Mouse (Mus musculus): ENCODE results near the gene Pcsk6. TPM values are rescaled to one million over a fixed set of nuclear protein-coding genes. Genes with fewer than 3 reads are reported as not detected.
A peak's percentile ranks its signal among the peaks of the same experiment; 100 is the strongest.
"Not testable (repeated sequence)": the region's sequence is repeated elsewhere in the genome, so short reads cannot be mapped to it uniquely, and the experiment has no call there.

The Pcsk6 gene
- polyA plus RNA-seq, 1 experiment from 2014 or later = 7.0 TPM

DNA sequence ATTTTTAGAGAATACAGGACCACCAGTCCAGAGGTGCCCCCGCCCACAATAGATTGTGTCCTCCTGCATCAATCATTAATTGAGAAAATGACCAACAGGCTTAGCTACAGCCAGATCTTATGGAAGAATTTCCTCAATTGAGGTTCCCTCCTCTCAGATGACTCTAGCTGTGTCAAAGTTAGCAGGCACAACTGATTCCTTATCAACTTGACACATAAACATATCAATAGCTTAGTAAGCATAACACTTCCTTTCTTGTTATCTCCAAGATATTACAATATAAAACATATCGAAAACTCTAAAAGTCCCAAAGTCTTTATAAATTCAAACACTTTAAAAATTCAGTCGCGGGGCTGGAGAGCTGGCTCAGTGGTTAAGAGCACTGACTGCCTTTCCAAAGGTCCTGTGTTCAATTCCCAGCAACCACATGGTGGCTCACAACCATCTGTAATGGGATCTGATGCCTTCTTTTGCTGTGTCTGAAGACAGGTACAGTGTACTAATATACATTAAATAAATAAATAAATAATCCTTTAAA is 192.5 kb downstream of the Pcsk6 start:
- H3K36me3 ChIP-seq (ENCODE audit: control insufficient read depth, insufficient read depth, low read length) = no peaks in the 10 kb centered on the region
- no peak overlapping the region for H3K27ac ChIP-seq (replicated peaks)
- ATAC-seq (ENCODE audit: low FRiP score, low TSS enrichment) = no peak
- no peaks in the 10 kb centered on the region for H3K4me1 ChIP-seq (replicated peaks; ENCODE audit: control insufficient read depth, insufficient read depth)
- no peaks in the 10 kb centered on the region for H3K27me3 ChIP-seq (ENCODE audit: control insufficient read depth, insufficient read depth, low read length)
- WGBS = 86% methylated on average over 4 of the region's 4 CpGs
- no peak overlapping the region for H3K4me2 ChIP-seq (replicated peaks; ENCODE audit: low read depth)
- no peak overlapping the region for H3K4me3 ChIP-seq (ENCODE audit: low read depth, low read length)
- DNase-seq (ENCODE audit: low spot score) = no peak
- H3K9me3 ChIP-seq (ENCODE audit: control insufficient read depth, low read length) = no peaks in the 10 kb centered on the region
- TF ChIP-seq CTCF (IDR thresholded peaks at IDR 0.05; ENCODE audit: low read depth) = no peak
- no peak overlapping the region for H3K9ac ChIP-seq (ENCODE audit: low read length)

- H3K4me1 ChIP-seq (replicated peaks; ENCODE audit: control insufficient read depth, insufficient read depth); H3K27ac ChIP-seq (replicated peaks); DNase-seq (ENCODE audit: low spot score); ATAC-seq (ENCODE audit: low FRiP score, low TSS enrichment); H3K9ac ChIP-seq (ENCODE audit: low read length); H3K36me3 ChIP-seq (ENCODE audit: control insufficient read depth, insufficient read depth, low read length); H3K27me3 ChIP-seq (ENCODE audit: control insufficient read depth, insufficient read depth, low read length); H3K4me2 ChIP-seq (replicated peaks; ENCODE audit: low read depth); H3K4me3 ChIP-seq (ENCODE audit: low read depth, low read length); H3K9me3 ChIP-seq (ENCODE audit: control insufficient read depth, low read length): not testable (repeated sequence)
- 5% methylated on average over 2 of the region's 2 CpGs for WGBS
- peak; percentile 80 for TF ChIP-seq CTCF (IDR thresholded peaks at IDR 0.05; ENCODE audit: low read depth)
Observed at GRCm38 (mm10) chr7:66055356-66055755, 193.8 kb downstream of the Pcsk6 start.

DNA sequence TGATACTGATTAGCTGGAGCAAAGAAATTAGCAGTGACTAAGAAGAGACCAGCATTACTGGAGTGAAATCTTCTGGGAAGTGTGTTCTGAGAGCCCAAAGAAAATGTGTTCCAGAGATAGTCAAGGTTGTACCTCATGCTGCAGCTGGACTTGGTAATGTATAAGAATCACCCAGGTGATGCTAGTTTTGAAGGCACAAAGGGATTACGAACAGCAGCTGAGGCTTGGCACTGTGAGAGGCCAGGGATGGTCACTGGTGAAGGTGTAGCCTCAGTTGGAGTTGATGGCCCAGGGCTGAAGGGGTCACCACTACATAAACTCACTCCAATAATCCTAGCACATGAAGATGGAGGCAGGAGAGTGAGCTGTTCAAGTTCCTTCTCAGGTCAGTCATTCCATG is 197.2 kb downstream of the Pcsk6 start, which contains the start of gene Snrpa1:
Gene Snrpa1, plus strand, starts transcription at position 301 of the 400 bp plus-strand sequence.
- DNase-seq (ENCODE audit: low spot score) = no peak
- TF ChIP-seq EP300 (optimal IDR thresholded peaks at IDR 0.05) = no peak
- no peak for TF ChIP-seq CTCF (IDR thresholded peaks at IDR 0.05; ENCODE audit: low read depth)
- no peaks in the 10 kb centered on the region for H3K9me3 ChIP-seq (ENCODE audit: control insufficient read depth, low read length)
- H3K36me3 ChIP-seq (ENCODE audit: control insufficient read depth, insufficient read depth, low read length) = peaks cover 6% of the 10 kb centered on the region; the same call in 1 of the 2 replicates
- no peaks in the 10 kb centered on the region for H3K27me3 ChIP-seq (ENCODE audit: control insufficient read depth, insufficient read depth, low read length)
- peak within 1 kb of the TSS; percentile 82 for H3K4me2 ChIP-seq (replicated peaks; ENCODE audit: low read depth)
- WGBS = 67% methylated on average over 1 of the region's 1 CpGs
- peaks cover 3% of the 10 kb centered on the region; the same call in 1 of the 2 replicates for H3K4me1 ChIP-seq (replicated peaks; ENCODE audit: control insufficient read depth, insufficient read depth)
- ATAC-seq (ENCODE audit: low FRiP score, low TSS enrichment) = no peak
- H3K27ac ChIP-seq (replicated peaks) = no peak within 1 kb of the TSS
- peak within 1 kb of the TSS; percentile 91 for H3K4me3 ChIP-seq (ENCODE audit: low read depth, low read length)
- peak within 1 kb of the TSS; percentile 91 for H3K9ac ChIP-seq (ENCODE audit: low read length)

DNA sequence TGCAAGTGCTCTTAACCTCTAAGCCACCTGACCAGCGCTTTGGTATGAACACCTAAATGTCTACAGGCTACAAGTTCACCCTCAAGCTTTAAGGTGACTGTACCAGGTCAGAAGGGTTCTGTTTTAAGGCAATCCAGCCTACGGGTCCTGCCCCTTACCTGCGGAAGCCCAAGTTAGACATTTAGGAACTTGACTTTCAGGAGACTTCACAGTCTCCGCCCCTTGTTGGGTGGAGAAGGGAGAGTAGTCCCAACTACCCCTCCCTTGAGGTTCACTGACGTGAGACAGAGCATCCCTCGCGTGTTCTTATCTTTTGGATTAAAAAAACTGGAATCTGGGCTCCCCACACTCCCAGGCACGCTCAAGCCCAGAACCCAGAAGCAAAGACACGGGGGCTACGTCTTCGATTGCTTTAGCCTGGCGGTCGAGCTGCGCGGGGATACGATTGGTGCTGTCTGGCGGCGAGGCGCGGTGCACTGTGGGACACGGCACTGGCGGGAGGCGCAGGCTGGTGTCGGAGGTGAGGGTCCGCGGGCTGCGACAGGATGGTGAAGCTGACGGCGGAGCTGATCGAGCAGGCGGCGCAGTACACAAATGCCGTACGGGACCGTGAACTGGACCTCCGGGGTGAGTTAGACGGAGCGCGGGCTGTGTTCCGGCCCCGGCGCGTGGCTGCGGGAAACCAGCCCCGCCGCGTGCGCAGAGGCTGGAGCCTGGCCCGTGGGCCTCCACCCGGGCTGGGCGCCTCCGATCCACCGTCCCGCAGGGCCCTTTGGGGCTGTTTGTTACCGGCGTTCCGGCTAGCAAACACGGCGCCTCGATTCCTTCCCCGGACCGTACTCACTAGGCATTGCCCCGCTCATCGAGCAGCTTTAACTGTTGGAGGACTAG is 198.8 kb downstream of the Pcsk6 start:
- H3K4me2 ChIP-seq (replicated peaks; ENCODE audit: low read depth) = peak overlapping the region; percentile 82
- ATAC-seq (ENCODE audit: low FRiP score, low TSS enrichment) (peak; percentile 95), DNase-seq (ENCODE audit: low spot score) (peak; percentile 91)
- H3K4me1 ChIP-seq (replicated peaks; ENCODE audit: control insufficient read depth, insufficient read depth) = peaks cover 3% of the 10 kb centered on the region; the same call in 1 of the 2 replicates
- TF ChIP-seq EP300 (optimal IDR thresholded peaks at IDR 0.05) (no peak), CTCF (IDR thresholded peaks at IDR 0.05; ENCODE audit: low read depth) (peak; percentile 38)
- H3K36me3 ChIP-seq (ENCODE audit: control insufficient read depth, insufficient read depth, low read length) = peaks cover 14% of the 10 kb centered on the region; the same call in 1 of the 2 replicates
- H3K9ac ChIP-seq (ENCODE audit: low read length) = peak overlapping the region; percentile 91
- H3K27ac ChIP-seq (replicated peaks) = peak overlapping the region; percentile 77
- under 1% methylated on average over 64 of the region's 64 CpGs for WGBS
- peak overlapping the region; percentile 91 for H3K4me3 ChIP-seq (ENCODE audit: low read depth, low read length)
- no peaks in the 10 kb centered on the region for H3K9me3 ChIP-seq (ENCODE audit: control insufficient read depth, low read length)
- H3K27me3 ChIP-seq (ENCODE audit: control insufficient read depth, insufficient read depth, low read length) = no peaks in the 10 kb centered on the region

- ATAC-seq (ENCODE audit: low FRiP score, low TSS enrichment) = no peak
Observed at GRCm38 (mm10) chr7:66061057-66061456, 199.5 kb downstream of the Pcsk6 start.

More at GRCm38 (mm10) chr7:66061057-66061456, 199.5 kb downstream of the Pcsk6 start:
- peak overlapping the region; percentile 91 for H3K9ac ChIP-seq (ENCODE audit: low read length)
- no peak for DNase-seq (ENCODE audit: low spot score)
- H3K36me3 ChIP-seq (ENCODE audit: control insufficient read depth, insufficient read depth, low read length) = peaks cover 14% of the 10 kb centered on the region; the same call in 1 of the 2 replicates
- peak overlapping the region; percentile 82 for H3K4me2 ChIP-seq (replicated peaks; ENCODE audit: low read depth)
- no peaks in the 10 kb centered on the region for H3K9me3 ChIP-seq (ENCODE audit: control insufficient read depth, low read length)
- TF ChIP-seq EP300 (optimal IDR thresholded peaks at IDR 0.05) = no peak
- TF ChIP-seq CTCF (IDR thresholded peaks at IDR 0.05; ENCODE audit: low read depth) = no peak
- H3K27ac ChIP-seq (replicated peaks) = no peak overlapping the region
- peak overlapping the region; percentile 91 for H3K4me3 ChIP-seq (ENCODE audit: low read depth, low read length)
- WGBS = under 1% methylated on average over 14 of the region's 14 CpGs
- peaks cover 3% of the 10 kb centered on the region; the same call in 1 of the 2 replicates for H3K4me1 ChIP-seq (replicated peaks; ENCODE audit: control insufficient read depth, insufficient read depth)
- no peaks in the 10 kb centered on the region for H3K27me3 ChIP-seq (ENCODE audit: control insufficient read depth, insufficient read depth, low read length)
